Mouse (Mus musculus) MEL (cell line): ENCODE data around the gene Tbl2.

Source experiments
- BHLHE40 ChIP-seq: IDR thresholded peaks from 2 replicates; pipeline ENCODE4 v1.6.1; 2012; ENCODE audit warnings: low read depth, mild to moderate bottlenecking, inconsistent platforms, low read length, improper control_type of control experiment, borderline replicate concordance
- CTCF ChIP-seq, 3 experiments: IDR thresholded peaks in 2 of 3; conservative IDR thresholded peaks in 1 of 3; 2 replicates each; pipeline ENCODE4 v1.5.1; 2011 to 2012; ENCODE audit warnings: low read length in 3 of 3, low read depth in 2 of 3, mild to moderate bottlenecking in 2 of 3, improper control_type of control experiment in 1 of 3, inconsistent platforms in 1 of 3, mixed read lengths in 1 of 3, moderate library complexity in 1 of 3; ENCODE audit not compliant: control insufficient read depth in 1 of 3, insufficient read depth in 1 of 3, poor library complexity in 1 of 3, severe bottlenecking in 1 of 3
- ELF1 ChIP-seq: IDR thresholded peaks from 2 replicates; pipeline ENCODE4 v1.6.1; 2014; ENCODE audit warnings: low read depth, mild to moderate bottlenecking, inconsistent platforms, low read length, improper control_type of control experiment, moderate library complexity
- ETS1 ChIP-seq: IDR thresholded peaks from 2 replicates; pipeline ENCODE4 v1.6.1; 2012; ENCODE audit warnings: low read depth, mild to moderate bottlenecking, inconsistent platforms, low read length, improper control_type of control experiment, moderate library complexity
- HCFC1 ChIP-seq: IDR thresholded peaks from 2 replicates; pipeline ENCODE4 v1.6.1; 2012; ENCODE audit warnings: low read depth, mild to moderate bottlenecking, inconsistent platforms, low read length, improper control_type of control experiment, moderate library complexity
- MYB ChIP-seq: IDR thresholded peaks from 2 replicates; pipeline ENCODE4 v1.6.1; 2011; ENCODE audit warnings: mild to moderate bottlenecking, low read depth, low read length, improper control_type of control experiment
- POLR2A ChIP-seq, 2 experiments: IDR thresholded peaks; 2 replicates each; pipeline ENCODE4 v1.6.1; 2011 to 2012; ENCODE audit warnings: low read length in 2 of 2, mild to moderate bottlenecking in 2 of 2, control low read depth in 1 of 2, improper control_type of control experiment in 1 of 2, low read depth in 1 of 2, moderate library complexity in 1 of 2; ENCODE audit not compliant: control insufficient read depth in 1 of 2, insufficient read depth in 1 of 2, poor library complexity in 1 of 2
- RAD21 ChIP-seq: IDR thresholded peaks from 2 replicates; pipeline ENCODE4 v1.6.1; 2011; ENCODE audit warnings: mild to moderate bottlenecking, low read depth, low read length, improper control_type of control experiment
- USF1 ChIP-seq: IDR thresholded peaks from 2 replicates; pipeline ENCODE4 v1.6.1; 2014; ENCODE audit warnings: low read depth, mild to moderate bottlenecking, inconsistent platforms, low read length, improper control_type of control experiment, moderate library complexity
- ZMIZ1 ChIP-seq: IDR thresholded peaks from 2 replicates; pipeline ENCODE4 v1.6.1; 2012; ENCODE audit warnings: low read depth, mild to moderate bottlenecking, inconsistent platforms, low read length, improper control_type of control experiment, moderate library complexity
- ZNF384 ChIP-seq: IDR thresholded peaks from 2 replicates; pipeline ENCODE4 v1.6.1; 2012; ENCODE audit warnings: low read depth, mild to moderate bottlenecking, inconsistent platforms, low read length, improper control_type of control experiment

GRCm38 (mm10) chr5:135185596-135185995 lies 36.1 kb downstream of the Tbl2 start:
- no peak for TF ChIP-seq RAD21
- no peak for TF ChIP-seq ELF1
- TF ChIP-seq HCFC1: no peak
- no peak for TF ChIP-seq POLR2A (IDR thresholded peaks at IDR 0.05; ENCODE audit: control insufficient read depth in 1 of 2, insufficient read depth in 1 of 2, low read depth in 1 of 2, low read length in 2 of 2, poor library complexity in 1 of 2)
- TF ChIP-seq ZNF384: no peak
- TF ChIP-seq ZMIZ1: no peak
- TF ChIP-seq MYB: no peak
- TF ChIP-seq USF1: no peak
- TF ChIP-seq ETS1: no peak
- TF ChIP-seq CTCF (IDR thresholded peaks at IDR 0.05 in 2 of 3, conservative IDR thresholded peaks at IDR 0.05 in 1 of 3; ENCODE audit: control insufficient read depth in 1 of 3, insufficient read depth in 1 of 3, low read depth in 2 of 3, low read length in 3 of 3, poor library complexity in 1 of 3, severe bottlenecking in 1 of 3): peak; percentile 40 to 63 (median 53)
- TF ChIP-seq BHLHE40: no peak
